Mouse (Mus musculus) cerebellum, adult 2 months (tissue): ENCODE results near the gene Naip1.

Experiments used
- CTCF ChIP-seq: fragments of 200-500 bp; IDR thresholded peaks from 2 replicates; pipeline ENCODE4 v1.5.1; 2011; ENCODE audit warnings: low read depth, mild to moderate bottlenecking, control low read depth, low read length, moderate library complexity, borderline replicate concordance; ENCODE audit not compliant: insufficient read depth
- POLR2A ChIP-seq: fragments of 200-500 bp; IDR thresholded peaks from 2 replicates; pipeline ENCODE4 v1.6.1; 2011; ENCODE audit warnings: low read length, control low read depth, borderline replicate concordance; ENCODE audit not compliant: insufficient read depth

GRCm38 (mm10) chr13:100463527-100464222 is 11.0 kb upstream of the Naip1 start:
- TF ChIP-seq CTCF (no peak), POLR2A (no peak)
